Mouse (Mus musculus): Measurements from ENCODE around the gene Tmc7. TPM values are rescaled to one million over a fixed set of nuclear protein-coding genes. Genes with fewer than 3 reads are reported as not detected.

The Tmc7 gene
- total RNA-seq, 1 experiment from 2014 or later, result not detected

DNA sequence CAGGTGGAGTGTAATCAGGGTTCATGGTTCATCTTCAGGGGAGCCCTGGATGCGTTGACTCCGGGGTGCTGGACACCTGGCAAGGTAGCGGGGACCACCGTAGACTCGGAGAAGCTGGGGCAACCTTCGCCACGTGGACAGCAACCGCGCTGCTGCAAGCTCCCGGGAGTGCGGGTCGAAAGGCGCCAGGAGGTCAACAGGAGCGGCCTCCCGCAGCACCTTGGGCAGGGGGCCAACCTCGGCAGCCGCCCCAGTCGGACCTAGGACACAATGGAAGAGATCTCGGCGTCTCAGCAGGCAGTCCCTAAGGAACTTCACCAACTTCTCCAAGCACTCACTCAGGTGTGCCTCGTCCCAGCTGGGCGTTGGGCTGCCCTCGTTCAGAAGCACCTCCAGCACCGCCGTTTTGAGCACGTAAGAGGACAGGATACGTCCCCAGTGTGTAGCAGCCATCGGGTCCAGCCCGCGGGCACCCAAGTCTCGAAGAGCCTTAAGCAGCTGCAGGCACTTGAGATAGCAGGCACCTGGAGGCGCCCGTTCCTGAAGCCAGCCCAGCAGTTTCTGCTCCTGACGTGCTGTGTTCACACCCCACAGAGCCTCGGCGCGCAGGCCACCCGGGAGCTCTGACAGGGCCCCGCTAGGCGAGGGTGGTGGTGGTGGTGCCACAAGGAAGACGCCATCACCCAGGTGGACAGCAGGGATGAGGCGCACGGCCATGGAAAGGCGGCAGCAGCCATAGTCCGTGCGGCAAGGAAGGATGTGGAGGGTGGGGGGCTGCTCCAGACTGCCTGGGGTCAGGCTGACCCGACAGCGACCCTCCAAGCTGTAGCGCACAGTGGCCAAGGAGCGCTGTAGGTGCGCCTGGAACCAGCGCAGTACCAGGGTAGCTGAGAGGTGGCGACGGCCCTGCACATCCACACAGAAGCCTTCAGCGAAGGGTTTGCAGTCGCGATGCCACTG, 94.5 kb downstream of the Tmc7 start:
- no peak for ATAC-seq (replicated peaks in 1 of 2; ENCODE audit: insufficient read depth in 1 of 2, low FRiP score in 2 of 2, low TSS enrichment in 1 of 2, low read depth in 1 of 2, poor library complexity in 2 of 2, severe bottlenecking in 2 of 2)

DNA sequence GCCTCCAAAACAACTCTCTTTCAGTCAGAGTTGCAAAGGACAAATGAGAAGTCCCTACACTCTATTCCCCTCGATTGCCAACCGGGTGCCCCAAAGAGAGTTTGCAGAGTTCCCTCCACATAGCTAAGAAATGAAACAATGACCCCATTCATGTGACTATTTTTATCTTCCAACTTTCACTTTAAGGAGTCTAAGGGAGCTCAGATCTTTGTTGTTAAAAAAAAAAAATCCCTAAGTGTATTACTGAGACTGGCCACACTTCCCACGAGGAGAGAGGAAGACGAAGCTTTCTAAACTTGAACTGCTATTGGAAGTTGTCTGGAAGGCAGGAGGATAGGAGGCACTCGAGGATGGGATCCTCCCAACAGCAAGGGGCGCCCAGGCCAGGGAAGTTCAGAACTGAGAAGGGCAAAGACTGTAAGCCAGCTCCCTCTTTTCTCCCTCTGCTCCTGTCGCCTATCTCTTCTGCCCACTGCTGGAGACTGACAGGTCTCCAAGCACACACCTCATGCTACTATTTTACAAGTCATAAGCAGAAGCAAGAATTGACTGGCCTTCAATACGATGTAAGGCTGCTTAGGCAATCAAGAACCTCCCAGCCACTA, 96.4 kb downstream of the Tmc7 start:
- ATAC-seq (replicated peaks in 1 of 2; ENCODE audit: insufficient read depth in 1 of 2, low FRiP score in 2 of 2, low TSS enrichment in 1 of 2, low read depth in 1 of 2, poor library complexity in 2 of 2, severe bottlenecking in 2 of 2), result no peak

DNA sequence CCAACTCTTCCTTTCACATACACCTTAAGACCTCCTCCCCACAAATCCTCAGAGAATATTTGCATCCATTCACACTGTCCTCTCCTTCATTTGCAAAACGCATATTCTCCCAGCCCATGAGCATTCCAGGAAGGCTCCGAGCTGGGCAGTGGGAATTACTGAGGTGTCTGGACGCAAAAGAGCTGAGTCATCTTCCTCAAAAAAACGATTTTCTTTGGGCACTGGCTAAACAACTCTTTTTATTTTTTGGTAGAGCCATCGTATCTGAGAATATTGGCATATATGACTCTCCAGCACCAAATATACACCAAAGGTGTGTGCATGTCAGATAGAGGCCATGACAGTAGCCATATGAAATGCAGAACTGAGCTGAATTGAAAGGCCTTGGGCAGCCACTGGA, 97.6 kb downstream of the Tmc7 start:
- no peak for ATAC-seq (replicated peaks in 1 of 2; ENCODE audit: insufficient read depth in 1 of 2, low FRiP score in 2 of 2, low TSS enrichment in 1 of 2, low read depth in 1 of 2, poor library complexity in 2 of 2, severe bottlenecking in 2 of 2)

Other genes with a start within 250 kb of the Tmc7 start
- not detected in 2 replicates for gene Syt17, start 136.5 kb downstream of the Tmc7 start, total RNA-seq (2017)
- gene Itpripl2, start 92.8 kb downstream of the Tmc7 start, total RNA-seq (2017), result 9.4 and 13.1 TPM in 2 replicates
- gene Coq7, start 51.4 kb downstream of the Tmc7 start, total RNA-seq (2017), result 25.6 and 30.7 TPM in 2 replicates
- not detected in 2 replicates for gene Tmc5, start 12.6 kb upstream of the Tmc7 start, total RNA-seq (2017)
- gene Gde1, start 121.0 kb upstream of the Tmc7 start, total RNA-seq (2017), result 30.0 and 36.3 TPM in 2 replicates
- gene Ccp110, start 127.8 kb upstream of the Tmc7 start, total RNA-seq (2017), result 22.5 and 30.7 TPM in 2 replicates
- gene Vps35l, start 155.5 kb upstream of the Tmc7 start, total RNA-seq (2017), result 40.2 and 49.3 TPM in 2 replicates

All from hematopoietic stem cell, adult 5-6 weeks (primary cell).